Mouse (Mus musculus) layer of hippocampus, adult 8-10 months (tissue): Measurements from ENCODE around the gene Klk5. TPM values are rescaled to one million over a fixed set of nuclear protein-coding genes. Genes with fewer than 3 reads are reported as not detected.

Source experiments
- DNase-seq, 2 experiments: peaks; one replicate each; pipeline ENCODE4 v3.0.0; 2022; ENCODE audit warnings: low spot score in 2 of 2
- total RNA-seq, 4 experiments: library from RNA; stranded (reverse); gene quantifications; 2 replicates each; pipeline ENCODE4 v1.2.4; 2022

The Klk5 gene
- not detected for total RNA-seq

GRCm38 (mm10) chr7:43841701-43842100 is at the start of gene Klk5:
TSS of gene Klk5 (plus strand) at chr7:43841971.
- no peak for DNase-seq

GRCm38 (mm10) chr7:43796355-43796754 is 45.4 kb upstream of the Klk5 start:
- DNase-seq, result no peak

GRCm38 (mm10) chr7:43797333-43797769 is 44.4 kb upstream of the Klk5 start, which contains the start of gene Klk8:
TSS of gene Klk8 (plus strand) at chr7:43797577.
- DNase-seq, result no peak

- no peak for DNase-seq
These were observed 43.8 kb upstream of the Klk5 start for GRCm38 (mm10) chr7:43797844-43798462.

- no peak for DNase-seq
These were observed 41.9 kb upstream of the Klk5 start for GRCm38 (mm10) chr7:43799876-43800275.

GRCm38 (mm10) chr7:43810994-43811393 is 30.8 kb upstream of the Klk5 start, which contains the start of gene Klk7:
TSS of gene Klk7 (plus strand) at chr7:43811294.
- no peak for DNase-seq

GRCm38 (mm10) chr7:43815211-43815610 is 26.6 kb upstream of the Klk5 start:
- DNase-seq, result no peak

- no peak for DNase-seq
These were observed 25.0 kb upstream of the Klk5 start for GRCm38 (mm10) chr7:43816746-43817145.

GRCm38 (mm10) chr7:43821581-43821980 is 20.2 kb upstream of the Klk5 start:
- no peak for DNase-seq

GRCm38 (mm10) chr7:43824199-43824598 is 17.6 kb upstream of the Klk5 start, which contains the start of gene Klk6:
TSS of gene Klk6 (plus strand) at chr7:43824499.
- no peak for DNase-seq

GRCm38 (mm10) chr7:43826056-43826455 is 15.7 kb upstream of the Klk5 start:
- no peak for DNase-seq

- DNase-seq, result no peak
These were observed 14.1 kb upstream of the Klk5 start for GRCm38 (mm10) chr7:43827706-43828105.

GRCm38 (mm10) chr7:43829006-43829405 is 12.8 kb upstream of the Klk5 start:
- DNase-seq, result no peak

- DNase-seq, result no peak
These were observed 2.0 kb downstream of the Klk5 start for GRCm38 (mm10) chr7:43843801-43844200.

- no peak for DNase-seq
These were observed 9.8 kb downstream of the Klk5 start for GRCm38 (mm10) chr7:43851616-43852015.

GRCm38 (mm10) chr7:43854642-43855380 is 13.0 kb downstream of the Klk5 start:
- DNase-seq, result no peak

GRCm38 (mm10) chr7:43855709-43856108 is 13.9 kb downstream of the Klk5 start:
- no peak for DNase-seq

- no peak for DNase-seq
These were observed 14.5 kb downstream of the Klk5 start for GRCm38 (mm10) chr7:43856307-43856706.

- no peak for DNase-seq
These were observed 15.7 kb downstream of the Klk5 start for GRCm38 (mm10) chr7:43857501-43857900.

GRCm38 (mm10) chr7:43860411-43860810 is 18.6 kb downstream of the Klk5 start:
- no peak for DNase-seq

GRCm38 (mm10) chr7:43873237-43873636 is 31.5 kb downstream of the Klk5 start:
- peak; percentile 34 to 72 for DNase-seq

GRCm38 (mm10) chr7:43873674-43874073 is 31.9 kb downstream of the Klk5 start:
- no peak for DNase-seq

- DNase-seq, result no peak
These were observed 33.2 kb downstream of the Klk5 start for GRCm38 (mm10) chr7:43874868-43875375.
